Mouse (Mus musculus) limb, embryonic 10.5 days (tissue): ENCODE data around the gene Fam222a. TPM values are rescaled to one million over a fixed set of nuclear protein-coding genes. Genes with fewer than 3 reads are reported as not detected.

Experiments
- DNase-seq: peaks from one replicate; pipeline ENCODE4 v3.0.0-alpha.2; 2017; ENCODE audit warnings: low spot score
- H3K27ac ChIP-seq: fragments of 300-500 bp; sonication (generic); 2 replicates; pipeline ENCODE4 v1.5.1; 2016; ENCODE audit warnings: mild to moderate bottlenecking
- H3K27me3 ChIP-seq: fragments of 300-500 bp; sonication (generic); 2 replicates; pipeline ENCODE4 v1.6.1; 2016; ENCODE audit warnings: low read depth, mild to moderate bottlenecking; ENCODE audit not compliant: poor library complexity, severe bottlenecking
- H3K36me3 ChIP-seq: fragments of 300-500 bp; sonication (generic); 2 replicates; pipeline ENCODE4 v1.6.1; 2016; ENCODE audit warnings: mild to moderate bottlenecking, moderate library complexity
- H3K4me1 ChIP-seq: fragments of 300-500 bp; sonication (generic); 2 replicates; pipeline ENCODE4 v1.6.1; 2016
- H3K4me3 ChIP-seq: fragments of 300-500 bp; sonication (generic); 2 replicates; pipeline ENCODE4 v1.5.1; 2016; ENCODE audit warnings: mild to moderate bottlenecking, moderate library complexity
- H3K9me3 ChIP-seq: fragments of 300-500 bp; sonication (generic); replicated peaks from 2 replicates; pipeline ENCODE4 v1.6.1; 2016; ENCODE audit warnings: mild to moderate bottlenecking
- WGBS: fragments of 180-500 bp; shearing (Covaris S2); methylation state at CpG from one replicate; pipeline ENCODE4 v1.1.7; 2016; 5-methylcytosine and 5-hydroxymethylcytosine counted together
- polyA plus RNA-seq: library from polyadenylated mRNA; unstranded; fragments of >200 nt; fragmentation: Nextera tagmentation; extraction: Ambion mirVana; gene quantifications from 2 replicates; pipeline ENCODE4 v1.2.1, GENCODE M21; 2016

Gene Fam222a
- polyA plus RNA-seq, 1 experiment from 2014 or later: 1.9 TPM

- 39% methylated on average over 10 of the region's 10 CpGs for WGBS
- Histone ChIP-seq H3K9me3 (no peaks in the 10 kb centered on the region), H3K27ac (no peak overlapping the region), H3K4me3 (peak overlapping the region; percentile 65), H3K36me3 (no peaks in the 10 kb centered on the region), H3K4me1 (peaks cover 23% of the 10 kb centered on the region), H3K27me3 (peaks cover 83% of the 10 kb centered on the region)
- DNase-seq: no peak
Observed at GRCm38 (mm10) chr5:114657426-114657825, 89.6 kb downstream of the Fam222a start.

- no peak for DNase-seq
- WGBS: under 1% methylated on average over 47 of the region's 47 CpGs
- Histone ChIP-seq H3K4me1 (peaks cover 23% of the 10 kb centered on the region), H3K9me3 (no peaks in the 10 kb centered on the region), H3K4me3 (peak within 1 kb of the TSS; percentile 65), H3K27me3 (peaks cover 78% of the 10 kb centered on the region), H3K36me3 (no peaks in the 10 kb centered on the region), H3K27ac (peak within 1 kb of the TSS; percentile 56)
Observed at GRCm38 (mm10) chr5:114658255-114658654, 90.4 kb downstream of the Fam222a start, which contains the start of gene Trpv4. Gene Trpv4 (minus strand): TSS chr5:114658421.

- H3K27me3 ChIP-seq: peaks cover 55% of the 10 kb centered on the region
- H3K4me3 ChIP-seq: no peak overlapping the region
- peaks cover 23% of the 10 kb centered on the region for H3K4me1 ChIP-seq
- no peak for DNase-seq
- H3K36me3 ChIP-seq: no peaks in the 10 kb centered on the region
- WGBS: 72% methylated on average over 6 of the region's 6 CpGs
- no peak overlapping the region for H3K27ac ChIP-seq
- H3K9me3 ChIP-seq: no peaks in the 10 kb centered on the region
Observed at GRCm38 (mm10) chr5:114661029-114661428, 93.2 kb downstream of the Fam222a start.

Other genes starting within 250 kb of the Fam222a start
- 99.9 and 103 TPM in 2 replicates for gene Kctd10, start 187.5 kb upstream of the Fam222a start, polyA plus RNA-seq
- gene Ube3b, start 187.4 kb upstream of the Fam222a start, polyA plus RNA-seq: 54.5 and 59.5 TPM in 2 replicates
- 29.3 and 34.7 TPM in 2 replicates for gene Mmab, start 124.0 kb upstream of the Fam222a start, polyA plus RNA-seq
- 50.6 and 55.2 TPM in 2 replicates for gene Mvk, start 123.7 kb upstream of the Fam222a start, polyA plus RNA-seq
- 0.31 TPM in 2 replicates for gene Trpv4, start 90.4 kb downstream of the Fam222a start, polyA plus RNA-seq
- 65.4 and 78.6 TPM in 2 replicates for gene Gltp, start 123.0 kb downstream of the Fam222a start, polyA plus RNA-seq
- 18.8 and 22.0 TPM in 2 replicates for gene Tchp, start 139.7 kb downstream of the Fam222a start, polyA plus RNA-seq
- 43.1 and 44.0 TPM in 2 replicates for gene Ankrd13a, start 206.7 kb downstream of the Fam222a start, polyA plus RNA-seq
- 36.1 and 44.8 TPM in 2 replicates for gene Git2, start 207.5 kb downstream of the Fam222a start, polyA plus RNA-seq